Mouse (Mus musculus): ENCODE measurements around the gene Nfkbie. TPM values are rescaled to one million over a fixed set of nuclear protein-coding genes. Genes with fewer than 3 reads are reported as not detected.

The Nfkbie gene
- total and polyA plus RNA-seq, 3 experiments: 78.7 to 136 (median 90.0) TPM

DNA sequence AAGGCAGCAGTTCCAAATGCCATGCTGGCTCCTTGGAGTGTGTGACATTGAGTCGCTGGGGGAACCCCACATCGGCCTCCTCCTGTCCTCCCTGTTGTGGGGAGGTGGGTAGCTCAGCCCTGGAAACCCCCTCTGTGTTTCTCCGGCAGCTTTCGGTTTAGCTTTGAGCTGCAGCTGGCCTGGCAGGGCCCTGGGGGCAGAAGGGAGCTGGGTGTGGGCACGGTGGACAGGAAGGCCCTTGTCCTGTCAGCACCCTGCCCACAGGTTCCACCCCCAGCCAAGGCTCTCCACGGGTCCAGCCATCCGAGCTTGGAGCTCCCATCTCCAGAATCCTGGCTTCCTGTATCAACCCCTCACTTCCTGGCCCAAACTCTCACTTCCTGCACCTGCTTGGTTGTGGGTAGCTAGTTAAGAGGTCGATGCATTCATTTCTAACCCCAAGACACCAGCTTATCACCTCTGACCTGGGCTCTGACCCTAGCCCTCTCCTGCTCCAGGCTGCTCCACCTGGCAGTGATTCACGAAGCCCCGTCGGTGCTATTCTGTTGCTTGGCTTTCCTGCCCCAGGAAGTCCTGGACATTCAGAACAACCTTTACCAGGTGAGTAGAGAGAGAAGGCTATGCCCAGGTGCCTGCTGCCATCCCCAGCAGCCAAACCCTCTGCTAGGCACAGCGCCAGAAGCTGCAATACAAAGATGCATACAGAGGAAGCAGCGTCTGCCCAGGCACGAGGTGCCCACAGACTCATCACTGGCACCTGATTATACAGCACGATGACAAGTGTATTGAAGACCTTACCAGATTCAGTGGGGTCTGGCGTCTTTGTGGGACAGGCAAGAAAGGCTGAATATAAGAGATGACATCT, 2.7 kb downstream of the Nfkbie start (continued):
- TF ChIP-seq MAFK (IDR thresholded peaks at IDR 0.05; ENCODE audit: insufficient replicate concordance, low read length) (0 out of 2 replicates have a peak, but pooled peaks have one; percentile 54), MAX (IDR thresholded peaks at IDR 0.05; ENCODE audit: low read length) (peak; percentile 6; the same call in 1 of the 2 replicates)

DNA sequence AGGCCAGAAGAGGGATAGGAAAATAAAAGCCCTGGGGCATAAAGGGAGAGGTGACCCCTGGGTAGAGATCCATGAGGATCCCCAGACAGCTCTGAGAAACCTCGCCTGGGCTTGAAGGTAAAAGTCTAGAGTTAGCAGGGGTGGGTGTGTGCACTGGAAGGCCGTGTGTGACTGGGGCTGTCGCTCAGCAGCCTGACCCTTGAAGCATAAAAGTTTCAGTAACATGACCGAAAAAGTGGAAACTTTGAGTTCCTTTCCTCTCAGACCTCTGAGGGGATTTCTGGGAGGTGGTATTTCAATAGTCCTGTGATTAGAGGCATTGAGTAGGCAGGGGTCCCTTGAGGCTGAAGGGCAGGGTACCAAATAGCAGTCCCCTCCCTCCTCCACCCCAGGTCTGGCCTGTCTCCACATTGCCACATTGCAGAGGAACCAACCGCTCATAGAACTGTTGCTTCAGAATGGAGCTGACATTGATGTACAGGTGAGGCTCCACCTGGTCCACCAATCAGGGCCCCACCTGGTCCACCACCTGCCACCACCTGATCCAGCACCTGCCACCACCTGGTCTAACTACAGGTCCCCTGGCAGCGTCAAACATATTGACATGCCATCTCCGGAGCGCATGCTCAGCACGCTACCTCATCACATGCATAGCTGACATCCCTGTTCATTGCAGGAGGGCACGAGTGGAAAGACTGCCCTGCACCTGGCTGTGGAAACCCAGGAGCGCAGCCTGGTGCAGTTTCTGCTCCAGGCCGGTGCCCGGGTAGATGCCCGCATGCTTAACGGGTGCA, 4.4 kb downstream of the Nfkbie start:
- peak overlapping the region; percentile 99; the same call in 1 of the 2 replicates for H3K9ac ChIP-seq (ENCODE audit: insufficient read depth, low read depth)
- H3K79me2 ChIP-seq (replicated peaks; ENCODE audit: control insufficient read depth, extremely low read depth, insufficient read depth, poor library complexity, severe bottlenecking): peaks cover 43% of the 10 kb centered on the region
- H3K4me2 ChIP-seq (ENCODE audit: insufficient read depth, low read depth, poor library complexity, severe bottlenecking): peak overlapping the region; percentile 80
- dilution Hi-C loops (cut with MboI; ENCODE audit: extremely low pct_ligation_motif_present, extremely low pct_unique_long_range_greater_than_20kb, low sequenced_read_pairs): no loop called here
- H3K27me3 ChIP-seq (replicated peaks): no peaks in the 10 kb centered on the region
- H3K36me3 ChIP-seq (replicated peaks in 1 of 2; ENCODE audit: control insufficient read depth in 1 of 2, insufficient read depth in 1 of 2, low read length in 1 of 2): peaks cover 38 to 63% of the 10 kb centered on the region in 2 experiments
- H3K4me3 ChIP-seq (replicated peaks in 1 of 3; ENCODE audit: low read depth in 2 of 3, low read length in 2 of 3, poor library complexity in 1 of 3): peak overlapping the region; percentile 41 to 100 (median 90)
- in situ Hi-C loops (cut with MboI; ENCODE audit: low pct_ligation_motif_present, low pct_unique_long_range_greater_than_20kb, low sequenced_read_pairs): loop anchor here (5.0 kb wide), 1 partner anchor 83 kb away; the partner anchor contains the start of gene Spats1
- H3K27ac ChIP-seq (ENCODE audit: insufficient read depth, low read depth): peak overlapping the region; percentile 90
- H3K4me1 ChIP-seq (ENCODE audit: control insufficient read depth in 1 of 2, insufficient read depth in 2 of 2): peaks cover 24 to 34% of the 10 kb centered on the region in 2 experiments
- H3K9me3 ChIP-seq (replicated peaks; ENCODE audit: low read length): no peaks in the 10 kb centered on the region
- DNase-seq (ENCODE audit: extremely low read depth): peak; percentile 73
- TF ChIP-seq E2F4 (IDR thresholded peaks at IDR 0.05; ENCODE audit: insufficient replicate concordance, low read depth, low read length) (no peak), SIN3A (IDR thresholded peaks at IDR 0.05; ENCODE audit: low read length) (peak; percentile 82), KAT2A (IDR thresholded peaks at IDR 0.05; ENCODE audit: insufficient replicate concordance, low read length) (no peak), IRF4 (IDR thresholded peaks at IDR 0.05; ENCODE audit: low read depth, low read length) (peak; percentile 81), RCOR1 (conservative IDR thresholded peaks at IDR 0.05; ENCODE audit: low read depth, low read length) (no peak), HCFC1 (IDR thresholded peaks at IDR 0.05; ENCODE audit: low read depth, low read length) (no peak), UBTF (IDR thresholded peaks at IDR 0.05; ENCODE audit: low read depth, low read length) (0 out of 2 replicates have a peak, but pooled peaks have one; percentile 53), JUN (IDR thresholded peaks at IDR 0.05; ENCODE audit: insufficient read depth, low read depth, low read length) (0 out of 2 replicates have a peak, but pooled peaks have one; percentile 15), JUND (conservative IDR thresholded peaks at IDR 0.05; ENCODE audit: low read depth, low read length) (no peak), ZMIZ1 (IDR thresholded peaks at IDR 0.05; ENCODE audit: low read depth, low read length) (no peak; the same call in 1 of the 2 replicates), ZC3H11A (IDR thresholded peaks at IDR 0.05; ENCODE audit: low read depth, low read length) (no peak), NELFE (IDR thresholded peaks at IDR 0.05; ENCODE audit: low read depth, low read length) (0 out of 2 replicates have a peak, but pooled peaks have one; percentile 6), CTCF (conservative IDR thresholded peaks at IDR 0.05 in 1 of 2, IDR thresholded peaks at IDR 0.05 in 1 of 2; ENCODE audit: low read depth in 2 of 2, low read length in 2 of 2) (no peak), POLR2A (IDR thresholded peaks at IDR 0.05; ENCODE audit: low read depth, low read length) (peak; percentile 55), GABPA (IDR thresholded peaks at IDR 0.05; ENCODE audit: insufficient replicate concordance, low read depth, low read length) (no peak), USF2 (conservative IDR thresholded peaks at IDR 0.05; ENCODE audit: low read depth, low read length) (no peak), POLR2AphosphoS2 (IDR thresholded peaks at IDR 0.05; ENCODE audit: low read depth, low read length) (no peak), BHLHE40 (IDR thresholded peaks at IDR 0.05; ENCODE audit: low read depth, low read length) (peak; percentile 86), CHD1 (IDR thresholded peaks at IDR 0.05; ENCODE audit: low read depth, low read length) (no peak), USF1 (IDR thresholded peaks at IDR 0.05; ENCODE audit: low read depth, low read length) (no peak), ELF1 (IDR thresholded peaks at IDR 0.05; ENCODE audit: low read depth, low read length) (0 out of 2 replicates have a peak, but pooled peaks have one; percentile 0), MEF2A (IDR thresholded peaks at IDR 0.05; ENCODE audit: borderline replicate concordance, low read depth, low read length) (no peak), PAX5 (IDR thresholded peaks at IDR 0.05; ENCODE audit: low read length) (no peak), MAZ (IDR thresholded peaks at IDR 0.05; ENCODE audit: low read depth, low read length) (0 out of 2 replicates have a peak, but pooled peaks have one; percentile 7), ZKSCAN1 (IDR thresholded peaks at IDR 0.05; ENCODE audit: borderline replicate concordance, low read depth, low read length) (no peak), EP300 (IDR thresholded peaks at IDR 0.05; ENCODE audit: low read length) (peak; percentile 80), ETS1 (conservative IDR thresholded peaks at IDR 0.05; ENCODE audit: low read depth, low read length) (peak; percentile 83), TBP (conservative IDR thresholded peaks at IDR 0.05; ENCODE audit: low read depth, low read length) (peak; percentile 64; the same call in 1 of the 2 replicates), MYC (IDR thresholded peaks at IDR 0.05; ENCODE audit: low read depth, low read length) (0 out of 2 replicates have a peak, but pooled peaks have one; percentile 38), SMC3 (IDR thresholded peaks at IDR 0.05; ENCODE audit: low read depth, low read length) (no peak; the same call in 1 of the 2 replicates), ZNF384 (IDR thresholded peaks at IDR 0.05; ENCODE audit: low read depth, low read length) (no peak)

All from CH12.LX (cell line).